Mouse (Mus musculus) neural tube, embryonic 14.5 days (tissue): ENCODE data around the gene Zdhhc15. TPM values are rescaled to one million over a fixed set of nuclear protein-coding genes. Genes with fewer than 3 reads are reported as not detected.

Source experiments
- ATAC-seq: fragments of 200-750 bp; cut with Nextera tagmentation; 2 replicates; pipeline ENCODE4 v1.8.0; 2017; ENCODE audit warnings: low read depth, mild to moderate bottlenecking, moderate TSS enrichment, moderate library complexity
- H3K27ac ChIP-seq: fragments of 300-500 bp; sonication (generic); 2 replicates; pipeline ENCODE4 v1.5.1; 2014; ENCODE audit warnings: low read depth, mild to moderate bottlenecking, control low read depth, low read length, moderate library complexity, mixed read lengths
- H3K27me3 ChIP-seq: fragments of 300-500 bp; sonication (generic); 2 replicates; pipeline ENCODE4 v1.6.1; 2014; ENCODE audit warnings: low read length; ENCODE audit not compliant: control insufficient read depth, insufficient read depth
- H3K36me3 ChIP-seq: fragments of 300-500 bp; sonication (generic); 2 replicates; pipeline ENCODE4 v1.6.1; 2014; ENCODE audit warnings: low read length, mixed read lengths; ENCODE audit not compliant: control insufficient read depth, insufficient read depth
- H3K4me1 ChIP-seq: fragments of 300-500 bp; sonication (generic); 2 replicates; pipeline ENCODE4 v1.6.1; 2014; ENCODE audit warnings: low read length; ENCODE audit not compliant: control insufficient read depth, insufficient read depth
- H3K4me2 ChIP-seq: fragments of 300-500 bp; sonication (generic); 2 replicates; pipeline ENCODE4 v1.6.1; 2014; ENCODE audit warnings: mild to moderate bottlenecking, low read depth, low read length, control low read depth
- H3K4me3 ChIP-seq: fragments of 300-500 bp; sonication (generic); 2 replicates; pipeline ENCODE4 v1.5.1; 2014; ENCODE audit warnings: low read depth, low read length, control low read depth, mixed read lengths
- H3K9ac ChIP-seq: fragments of 300-500 bp; sonication (generic); replicated peaks from 2 replicates; pipeline ENCODE4 v1.6.1; 2014; ENCODE audit warnings: low read depth, mild to moderate bottlenecking, control low read depth, low read length, mixed read lengths
- H3K9me3 ChIP-seq: fragments of 300-500 bp; sonication (generic); 2 replicates; pipeline ENCODE4 v1.6.1; 2016; ENCODE audit warnings: low read length; ENCODE audit not compliant: control insufficient read depth
- WGBS: fragments of 180-500 bp; shearing (Covaris S2); extraction: QIAGEN DNeasy Blood & Tissue Kit; methylation state at CpG from one replicate; pipeline ENCODE4 v1.1.7; 2014; 5-methylcytosine and 5-hydroxymethylcytosine counted together
- polyA plus RNA-seq: library from polyadenylated mRNA; unstranded; fragments of >200 nt; fragmentation: Nextera tagmentation; extraction: Ambion mirVana; gene quantifications from 2 replicates; pipeline ENCODE4 v1.2.1, GENCODE M21; 2014

Zdhhc15 gene
- polyA plus RNA-seq, 1 experiment from 2014 or later, result 5.3 TPM

- Histone ChIP-seq H3K4me2 (no peak overlapping the region), H3K27ac (no peak overlapping the region), H3K9me3 (no peaks in the 10 kb centered on the region), H3K36me3 (no peaks in the 10 kb centered on the region), H3K4me1 (no peaks in the 10 kb centered on the region), H3K4me3 (no peak overlapping the region), H3K9ac (no peak overlapping the region), H3K27me3 (no peaks in the 10 kb centered on the region)
- no peak for ATAC-seq
- 82% methylated on average over 3 of the region's 3 CpGs for WGBS
These were observed 103.4 kb downstream of the Zdhhc15 start for GRCm38 (mm10) chrX:104567497-104567896.

- H3K27me3 ChIP-seq, result no peaks in the 10 kb centered on the region
- H3K9ac ChIP-seq, result no peak overlapping the region
- H3K4me1 ChIP-seq, result no peaks in the 10 kb centered on the region
- no peak overlapping the region for H3K4me2 ChIP-seq
- WGBS, result 88% methylated on average over 1 of the region's 1 CpGs
- ATAC-seq, result no peak
- no peaks in the 10 kb centered on the region for H3K36me3 ChIP-seq
- no peak overlapping the region for H3K4me3 ChIP-seq
- H3K9me3 ChIP-seq, result no peaks in the 10 kb centered on the region
- no peak overlapping the region for H3K27ac ChIP-seq
These were observed 125.6 kb downstream of the Zdhhc15 start for GRCm38 (mm10) chrX:104545283-104545682.

- H3K27me3 ChIP-seq, result no peaks in the 10 kb centered on the region
- no peaks in the 10 kb centered on the region for H3K36me3 ChIP-seq
- H3K27ac ChIP-seq, result no peak overlapping the region
- H3K9ac ChIP-seq, result no peak overlapping the region
- no peak for ATAC-seq
- H3K4me3 ChIP-seq, result no peak overlapping the region
- no peaks in the 10 kb centered on the region for H3K4me1 ChIP-seq
- WGBS, result 77% methylated on average over 4 of the region's 4 CpGs
- no peak overlapping the region for H3K4me2 ChIP-seq
- no peaks in the 10 kb centered on the region for H3K9me3 ChIP-seq
These were observed 126.8 kb downstream of the Zdhhc15 start for GRCm38 (mm10) chrX:104543919-104544595.

DNA sequence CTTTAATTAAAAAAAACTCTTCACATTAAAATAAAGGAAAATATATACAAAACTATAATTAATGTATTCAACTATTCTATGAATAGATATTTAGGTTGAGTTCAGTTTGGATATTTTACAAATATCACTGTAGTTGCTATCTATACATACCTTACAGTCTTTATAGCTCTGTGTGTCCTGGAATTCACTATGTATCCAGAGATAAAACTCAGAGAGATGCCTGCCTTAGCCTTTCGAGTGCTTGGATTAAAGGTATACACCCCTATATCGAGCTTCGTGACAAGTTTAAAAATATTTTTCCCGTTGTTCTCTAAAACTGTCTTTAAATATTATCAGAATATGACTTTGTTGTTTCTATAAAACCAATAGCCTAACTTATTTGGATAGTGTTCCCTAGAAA, 128.2 kb downstream of the Zdhhc15 start:
- no peaks in the 10 kb centered on the region for H3K36me3 ChIP-seq
- H3K9ac ChIP-seq, result no peak overlapping the region
- H3K4me2 ChIP-seq, result no peak overlapping the region
- no peaks in the 10 kb centered on the region for H3K9me3 ChIP-seq
- H3K4me3 ChIP-seq, result no peak overlapping the region
- 94% methylated on average over 4 of the region's 4 CpGs for WGBS
- no peaks in the 10 kb centered on the region for H3K27me3 ChIP-seq
- no peak overlapping the region for H3K27ac ChIP-seq
- no peak for ATAC-seq
- H3K4me1 ChIP-seq, result no peaks in the 10 kb centered on the region

DNA sequence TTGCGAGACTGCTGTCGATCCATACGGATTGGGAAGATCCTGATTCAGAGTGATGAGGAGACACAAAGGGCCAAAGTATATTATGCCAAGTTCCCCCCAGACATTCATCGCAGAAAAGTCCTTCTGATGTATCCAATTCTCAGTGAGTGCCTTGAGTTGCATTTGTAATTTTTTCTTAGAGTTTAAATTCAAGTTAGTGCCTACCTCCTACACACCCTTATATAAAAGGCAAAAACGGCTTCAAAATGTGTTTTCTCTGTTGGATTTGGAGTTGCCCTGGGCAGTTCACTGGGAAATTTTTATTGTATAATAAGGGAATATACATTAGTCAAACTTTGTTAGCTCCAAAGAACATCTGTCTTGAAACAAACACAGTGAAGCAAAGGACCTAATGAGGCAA, 169.1 kb downstream of the Zdhhc15 start:
- no peak for ATAC-seq
- no peaks in the 10 kb centered on the region for H3K9me3 ChIP-seq
- H3K4me1 ChIP-seq, result no peaks in the 10 kb centered on the region
- H3K27me3 ChIP-seq, result no peaks in the 10 kb centered on the region
- H3K27ac ChIP-seq, result no peak overlapping the region
- WGBS, result 75% methylated on average over 5 of the region's 5 CpGs
- H3K4me3 ChIP-seq, result no peak overlapping the region
- H3K9ac ChIP-seq, result no peak overlapping the region
- H3K36me3 ChIP-seq, result no peaks in the 10 kb centered on the region
- no peak overlapping the region for H3K4me2 ChIP-seq

DNA sequence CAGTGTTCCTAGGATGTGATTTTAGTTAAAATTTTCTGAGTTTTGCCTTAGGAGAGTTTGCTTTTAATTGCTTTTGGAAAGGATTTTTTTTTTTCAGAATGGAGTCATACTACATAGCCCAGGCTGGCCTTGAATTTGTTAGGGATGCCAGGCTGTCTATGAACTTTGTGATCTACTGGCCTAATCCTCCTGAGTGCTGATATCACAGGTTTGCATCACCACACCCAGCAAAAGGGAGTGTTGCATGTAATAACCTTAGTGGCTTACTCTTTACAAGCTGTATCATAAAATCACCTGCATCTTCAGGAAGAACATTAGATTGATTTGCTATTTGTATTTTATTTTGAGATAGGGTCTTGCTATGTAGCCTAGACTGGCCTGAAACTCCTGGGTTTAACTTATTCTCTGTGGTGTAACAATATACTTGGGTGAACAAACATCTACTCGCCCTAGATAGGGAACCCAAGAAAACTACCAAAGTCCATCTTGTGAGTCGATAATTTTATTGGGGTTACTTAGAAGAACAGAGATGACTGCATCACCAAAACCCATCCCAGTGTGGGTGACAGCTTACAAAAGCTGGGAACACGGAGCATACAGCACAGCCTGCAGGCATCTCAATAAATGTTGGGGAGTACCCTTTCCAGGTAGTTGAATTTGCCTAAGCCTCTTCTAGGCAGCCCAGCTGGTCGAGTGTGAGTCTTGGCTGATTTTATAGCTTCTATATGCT, 181.1 kb downstream of the Zdhhc15 start:
- Histone ChIP-seq H3K9ac (no peak overlapping the region), H3K4me1 (no peaks in the 10 kb centered on the region), H3K27me3 (no peaks in the 10 kb centered on the region), H3K27ac (no peak overlapping the region), H3K4me3 (no peak overlapping the region), H3K36me3 (no peaks in the 10 kb centered on the region), H3K4me2 (no peak overlapping the region), H3K9me3 (no peaks in the 10 kb centered on the region)
- 44% methylated on average over 4 of the region's 4 CpGs for WGBS
- no peak for ATAC-seq

- no peaks in the 10 kb centered on the region for H3K4me1 ChIP-seq
- no peak for ATAC-seq
- WGBS, result 85% methylated on average over 4 of the region's 4 CpGs
- H3K4me3 ChIP-seq, result no peak overlapping the region
- H3K27ac ChIP-seq, result no peak overlapping the region
- no peak overlapping the region for H3K9ac ChIP-seq
- no peaks in the 10 kb centered on the region for H3K9me3 ChIP-seq
- H3K4me2 ChIP-seq, result no peak overlapping the region
- H3K27me3 ChIP-seq, result no peaks in the 10 kb centered on the region
- H3K36me3 ChIP-seq, result no peaks in the 10 kb centered on the region
These were observed 181.9 kb downstream of the Zdhhc15 start for GRCm38 (mm10) chrX:104488870-104489467.

DNA sequence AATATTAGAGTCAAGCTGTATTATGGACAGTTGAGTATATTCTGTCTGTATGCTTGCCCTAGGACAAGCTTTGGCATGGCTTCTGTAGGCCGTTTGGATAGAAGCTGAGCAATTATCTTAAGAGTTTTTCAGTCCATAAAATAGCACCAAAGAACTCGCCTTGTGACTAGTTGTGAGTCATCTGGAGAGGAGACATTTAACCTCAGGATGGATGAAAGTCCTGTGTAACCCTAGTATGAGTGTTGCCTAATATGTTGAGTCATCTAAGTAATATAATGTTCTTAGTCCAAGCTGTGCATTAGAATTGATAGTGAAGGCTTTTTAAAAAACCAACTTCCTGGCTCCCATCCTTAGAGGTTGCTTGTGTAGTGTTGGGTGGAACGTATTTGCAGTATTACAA, 182.8 kb downstream of the Zdhhc15 start:
- no peak overlapping the region for H3K9ac ChIP-seq
- H3K36me3 ChIP-seq, result no peaks in the 10 kb centered on the region
- no peak for ATAC-seq
- no peak overlapping the region for H3K27ac ChIP-seq
- no peak overlapping the region for H3K4me3 ChIP-seq
- no peaks in the 10 kb centered on the region for H3K27me3 ChIP-seq
- H3K4me1 ChIP-seq, result no peaks in the 10 kb centered on the region
- WGBS, result 79% methylated on average over 3 of the region's 3 CpGs
- H3K9me3 ChIP-seq, result no peaks in the 10 kb centered on the region
- no peak overlapping the region for H3K4me2 ChIP-seq
